19 mouse cellular contexts compared by ENCODE assay signal in genomic region chr5:115394836-115395235, GRCm38 (mm10). TPM values are rescaled to one million over a fixed set of nuclear protein-coding genes. Genes with fewer than 3 reads are reported as not detected.
DNase-seq lines count a peak whose midpoint lies in the region; ATAC-seq and TF ChIP-seq lines count a peak whose summit lies in the region.
"Had no signal": no experiment of that assay in that cellular context is flagged by ENCODE, and none has a peak within 500 bp of the region (broad histone marks: within the 10 kb centered on the region; RNA-seq: fewer than 3 reads in every experiment).

No protein-coding gene starts in this region.

- H3K4me1 ChIP-seq in forebrain, embryonic 13.5 days: peaks cover 41% of the 10 kb centered on the region
- peaks cover 15% of the 10 kb centered on the region for H3K4me1 ChIP-seq in forebrain, embryonic 14.5 days (ENCODE audit: control insufficient read depth, insufficient read depth, low read length)
- H3K4me1 ChIP-seq in hindbrain, embryonic 12.5 days: peaks cover 28% of the 10 kb centered on the region
- H3K4me1 ChIP-seq in hindbrain, postnatal 0 days (ENCODE audit: insufficient read depth, low read length): no peaks in the 10 kb centered on the region
- H3K4me1 ChIP-seq in midbrain, embryonic 13.5 days (replicated peaks): peaks cover 51% of the 10 kb centered on the region
- H3K4me1 ChIP-seq in midbrain, embryonic 14.5 days (ENCODE audit: control insufficient read depth, insufficient read depth, low read length): peaks cover 18% of the 10 kb centered on the region

- no peaks in the 10 kb centered on the region for H3K9me3 ChIP-seq in forebrain, embryonic 13.5 days (replicated peaks)
- H3K9me3 ChIP-seq in forebrain, embryonic 14.5 days (replicated peaks; ENCODE audit: control insufficient read depth, low read length): no peaks in the 10 kb centered on the region
- no peaks in the 10 kb centered on the region for H3K9me3 ChIP-seq in hindbrain, embryonic 12.5 days (replicated peaks)
- H3K9me3 ChIP-seq in hindbrain, postnatal 0 days (ENCODE audit: low read length): no peaks in the 10 kb centered on the region
- no peaks in the 10 kb centered on the region for H3K9me3 ChIP-seq in midbrain, embryonic 13.5 days
- H3K9me3 ChIP-seq in midbrain, embryonic 14.5 days (ENCODE audit: control insufficient read depth, low read length): no peaks in the 10 kb centered on the region
- H3K9me3 ChIP-seq: heart, embryonic 10.5 days; stomach, embryonic 15.5 days had no signal

- no peaks in the 10 kb centered on the region for H3K27me3 ChIP-seq in forebrain, embryonic 13.5 days
- H3K27me3 ChIP-seq in forebrain, embryonic 14.5 days (replicated peaks; ENCODE audit: control insufficient read depth, insufficient read depth, low read length): no peaks in the 10 kb centered on the region
- no peaks in the 10 kb centered on the region for H3K27me3 ChIP-seq in hindbrain, embryonic 12.5 days
- H3K27me3 ChIP-seq in hindbrain, postnatal 0 days (ENCODE audit: insufficient read depth, low read length): no peaks in the 10 kb centered on the region
- H3K27me3 ChIP-seq in midbrain, embryonic 13.5 days: no peaks in the 10 kb centered on the region
- no peaks in the 10 kb centered on the region for H3K27me3 ChIP-seq in midbrain, embryonic 14.5 days (ENCODE audit: control insufficient read depth, insufficient read depth, low read length)
- H3K27me3 ChIP-seq: stomach, embryonic 15.5 days had no signal

- 22% methylated on average over 10 of the region's 10 CpGs for WGBS in forebrain, embryonic 13.5 days
- WGBS in forebrain, embryonic 14.5 days: 29% methylated on average over 10 of the region's 10 CpGs
- 20% methylated on average over 10 of the region's 10 CpGs for WGBS in hindbrain, embryonic 12.5 days
- WGBS in hindbrain, postnatal 0 days: 27% methylated on average over 10 of the region's 10 CpGs
- WGBS in midbrain, embryonic 13.5 days: 21% methylated on average over 10 of the region's 10 CpGs
- WGBS in midbrain, embryonic 14.5 days: 17% methylated on average over 10 of the region's 10 CpGs

- no peak overlapping the region for H3K9ac ChIP-seq in forebrain, embryonic 13.5 days
- no peak overlapping the region for H3K9ac ChIP-seq in forebrain, embryonic 14.5 days (ENCODE audit: low read length)
- no peak overlapping the region for H3K9ac ChIP-seq in hindbrain, embryonic 12.5 days
- H3K9ac ChIP-seq in hindbrain, postnatal 0 days (replicated peaks; ENCODE audit: low read length): no peak overlapping the region
- no peak overlapping the region; the same call in 1 of the 2 replicates for H3K9ac ChIP-seq in midbrain, embryonic 13.5 days (replicated peaks)
- no peak overlapping the region for H3K9ac ChIP-seq in midbrain, embryonic 14.5 days (replicated peaks; ENCODE audit: low read length)
- H3K9ac ChIP-seq: stomach, embryonic 15.5 days had no signal

- no peaks in the 10 kb centered on the region for H3K36me3 ChIP-seq in forebrain, embryonic 13.5 days (ENCODE audit: poor library complexity, severe bottlenecking)
- no peaks in the 10 kb centered on the region for H3K36me3 ChIP-seq in forebrain, embryonic 14.5 days (ENCODE audit: control insufficient read depth, insufficient read depth, low read length)
- H3K36me3 ChIP-seq in hindbrain, embryonic 12.5 days: no peaks in the 10 kb centered on the region
- no peaks in the 10 kb centered on the region for H3K36me3 ChIP-seq in hindbrain, postnatal 0 days (ENCODE audit: insufficient read depth, low read length)
- H3K36me3 ChIP-seq in midbrain, embryonic 13.5 days: no peaks in the 10 kb centered on the region
- H3K36me3 ChIP-seq in midbrain, embryonic 14.5 days (ENCODE audit: control insufficient read depth, insufficient read depth, low read length): no peaks in the 10 kb centered on the region
- H3K36me3 ChIP-seq: heart, embryonic 10.5 days; stomach, embryonic 15.5 days had no signal

- no peak overlapping the region for H3K4me3 ChIP-seq in forebrain, embryonic 13.5 days
- H3K4me3 ChIP-seq in forebrain, embryonic 14.5 days (ENCODE audit: low read depth, low read length): no peak overlapping the region
- no peak overlapping the region for H3K4me3 ChIP-seq in hindbrain, embryonic 12.5 days
- H3K4me3 ChIP-seq in hindbrain, postnatal 0 days (ENCODE audit: low read length): no peak overlapping the region
- H3K4me3 ChIP-seq in midbrain, embryonic 13.5 days (replicated peaks): no peak overlapping the region
- no peak overlapping the region for H3K4me3 ChIP-seq in midbrain, embryonic 14.5 days (replicated peaks; ENCODE audit: low read depth, low read length)
- H3K4me3 ChIP-seq: stomach, embryonic 15.5 days had no signal

- peak overlapping the region; percentile 27 for H3K4me2 ChIP-seq in forebrain, embryonic 13.5 days
- H3K4me2 ChIP-seq in forebrain, embryonic 14.5 days (ENCODE audit: low read length): no peak overlapping the region
- H3K4me2 ChIP-seq in hindbrain, embryonic 12.5 days (replicated peaks): no peak overlapping the region
- H3K4me2 ChIP-seq in hindbrain, postnatal 0 days (ENCODE audit: low read depth, low read length): no peak overlapping the region
- H3K4me2 ChIP-seq in midbrain, embryonic 13.5 days (replicated peaks): no peak overlapping the region
- H3K4me2 ChIP-seq in midbrain, embryonic 14.5 days (ENCODE audit: low read length): no peak overlapping the region
- H3K4me2 ChIP-seq: stomach, embryonic 15.5 days had no signal

- no peak for ATAC-seq in forebrain, embryonic 13.5 days
- ATAC-seq in forebrain, embryonic 14.5 days: no peak
- ATAC-seq in hindbrain, embryonic 12.5 days (ENCODE audit: low FRiP score): no peak
- ATAC-seq in hindbrain, postnatal 0 days: no peak
- ATAC-seq in midbrain, embryonic 13.5 days: no peak
- ATAC-seq in midbrain, embryonic 14.5 days (ENCODE audit: low FRiP score, low TSS enrichment): no peak
- ATAC-seq: hindbrain, embryonic 16.5 days had no signal

- no peak for DNase-seq in forebrain, embryonic 14.5 days (ENCODE audit: low spot score)
- DNase-seq in hindbrain, postnatal 0 days (ENCODE audit: low spot score): no peak
- DNase-seq in midbrain, embryonic 14.5 days: no peak
- no peak for DNase-seq in right cerebral cortex, postnatal 14 days
- DNase-seq in gastrocnemius, postnatal 4 days (ENCODE audit: low spot score in 2 of 2): no peak
- DNase-seq: cerebellum, postnatal 10 days; gastrocnemius, postnatal 10 days; kidney, adult 11 months; left cerebral cortex, postnatal 4 days; lung, adult 18-20 months; thymus, adult 2 months had no signal

- no peak overlapping the region for H3K27ac ChIP-seq in forebrain, embryonic 13.5 days
- H3K27ac ChIP-seq in forebrain, embryonic 14.5 days (ENCODE audit: low read depth, low read length): no peak overlapping the region
- 0 out of 2 replicates have a peak overlapping the region, but pooled peaks have one; percentile 2 for H3K27ac ChIP-seq in hindbrain, embryonic 12.5 days
- H3K27ac ChIP-seq in hindbrain, postnatal 0 days: no peak overlapping the region
- H3K27ac ChIP-seq in midbrain, embryonic 13.5 days: peak overlapping the region; percentile 61; the same call in 1 of the 2 replicates
- no peak overlapping the region for H3K27ac ChIP-seq in midbrain, embryonic 14.5 days (replicated peaks; ENCODE audit: low read depth, low read length)
- H3K27ac ChIP-seq: stomach, embryonic 15.5 days had no signal

- no peak for TF ChIP-seq CTCF in hindbrain, postnatal 0 days (IDR thresholded peaks at IDR 0.05; ENCODE audit: low read depth)

RNA-seq across cellular contexts. Expression of gene Msi1, which starts 34.6 kb away (rescaled TPM):
- 99.0 and 107 TPM in 2 replicates for polyA plus RNA-seq in forebrain, embryonic 13.5 days (2015; fragmentation: Nextera tagmentation; extraction: Ambion mirVana)
- 63.3 and 69.4 TPM in 2 replicates for polyA plus RNA-seq in forebrain, embryonic 14.5 days (2014; fragmentation: Nextera tagmentation; extraction: Ambion mirVana)
- polyA plus RNA-seq in hindbrain, embryonic 12.5 days (2016; fragmentation: Nextera tagmentation; extraction: Ambion mirVana): 128 and 131 TPM in 2 replicates
- 75.9 and 88.1 TPM in 2 replicates for total RNA-seq in hindbrain, postnatal 0 days (2014; rRNA removed)
- 45.1 and 46.2 TPM in 2 replicates for polyA plus RNA-seq in hindbrain, postnatal 0 days (2015; fragmentation: Nextera tagmentation; extraction: Ambion mirVana)
- 112 and 133 TPM in 2 replicates for polyA plus RNA-seq in midbrain, embryonic 13.5 days (2015; fragmentation: Nextera tagmentation; extraction: Ambion mirVana)
- 71.6 and 101 TPM in 2 replicates for polyA plus RNA-seq in midbrain, embryonic 14.5 days (2014; fragmentation: Nextera tagmentation; extraction: Ambion mirVana)
- 1 to 10 TPM; 6.2 to 6.5 TPM for total RNA-seq in gastrocnemius, postnatal 4 days (2021)
- total RNA-seq: liver, adult 2 months; megakaryocyte-erythroid progenitor cell, adult 5-6 weeks had no signal

RNA-seq across cellular contexts. Expression of gene Cox6a1, which starts 46.1 kb away (rescaled TPM):
- polyA plus RNA-seq in forebrain, embryonic 13.5 days (2015; fragmentation: Nextera tagmentation; extraction: Ambion mirVana): 965 and 999 TPM in 2 replicates
- polyA plus RNA-seq in forebrain, embryonic 14.5 days (2014; fragmentation: Nextera tagmentation; extraction: Ambion mirVana): 1,083 and 1,200 TPM in 2 replicates
- polyA plus RNA-seq in hindbrain, embryonic 12.5 days (2016; fragmentation: Nextera tagmentation; extraction: Ambion mirVana): 728 and 823 TPM in 2 replicates
- total RNA-seq in hindbrain, postnatal 0 days (2014; rRNA removed): 1,147 and 1,391 TPM in 2 replicates
- 1,694 and 1,700 TPM in 2 replicates for polyA plus RNA-seq in hindbrain, postnatal 0 days (2015; fragmentation: Nextera tagmentation; extraction: Ambion mirVana)
- polyA plus RNA-seq in midbrain, embryonic 13.5 days (2015; fragmentation: Nextera tagmentation; extraction: Ambion mirVana): 973 and 974 TPM in 2 replicates
- polyA plus RNA-seq in midbrain, embryonic 14.5 days (2014; fragmentation: Nextera tagmentation; extraction: Ambion mirVana): 938 and 1,310 TPM in 2 replicates
- 100 to 1,000 TPM; 236 to 243 TPM for total RNA-seq in gastrocnemius, postnatal 4 days (2021)

RNA-seq across cellular contexts. Expression of gene Triap1, which starts 53.8 kb away (rescaled TPM):
- 58.6 and 64.3 TPM in 2 replicates for polyA plus RNA-seq in forebrain, embryonic 13.5 days (2015; fragmentation: Nextera tagmentation; extraction: Ambion mirVana)
- 56.4 and 57.6 TPM in 2 replicates for polyA plus RNA-seq in forebrain, embryonic 14.5 days (2014; fragmentation: Nextera tagmentation; extraction: Ambion mirVana)
- polyA plus RNA-seq in hindbrain, embryonic 12.5 days (2016; fragmentation: Nextera tagmentation; extraction: Ambion mirVana): 49.5 and 54.5 TPM in 2 replicates
- total RNA-seq in hindbrain, postnatal 0 days (2014; rRNA removed): 12.4 and 18.4 TPM in 2 replicates
- polyA plus RNA-seq in hindbrain, postnatal 0 days (2015; fragmentation: Nextera tagmentation; extraction: Ambion mirVana): 59.2 and 61.6 TPM in 2 replicates
- 54.2 and 56.7 TPM in 2 replicates for polyA plus RNA-seq in midbrain, embryonic 13.5 days (2015; fragmentation: Nextera tagmentation; extraction: Ambion mirVana)
- 48.4 and 50.1 TPM in 2 replicates for polyA plus RNA-seq in midbrain, embryonic 14.5 days (2014; fragmentation: Nextera tagmentation; extraction: Ambion mirVana)
- 10 to 100 TPM; 19.7 to 22.8 TPM for total RNA-seq in gastrocnemius, postnatal 4 days (2021)

RNA-seq across cellular contexts. Expression of gene Gatc, which starts 53.9 kb away (rescaled TPM):
- 31.8 and 34.1 TPM in 2 replicates for polyA plus RNA-seq in forebrain, embryonic 13.5 days (2015; fragmentation: Nextera tagmentation; extraction: Ambion mirVana)
- polyA plus RNA-seq in forebrain, embryonic 14.5 days (2014; fragmentation: Nextera tagmentation; extraction: Ambion mirVana): 30.1 and 32.9 TPM in 2 replicates
- 31.6 and 38.6 TPM in 2 replicates for polyA plus RNA-seq in hindbrain, embryonic 12.5 days (2016; fragmentation: Nextera tagmentation; extraction: Ambion mirVana)
- 22.4 and 25.1 TPM in 2 replicates for total RNA-seq in hindbrain, postnatal 0 days (2014; rRNA removed)
- 27.5 and 32.1 TPM in 2 replicates for polyA plus RNA-seq in hindbrain, postnatal 0 days (2015; fragmentation: Nextera tagmentation; extraction: Ambion mirVana)
- polyA plus RNA-seq in midbrain, embryonic 13.5 days (2015; fragmentation: Nextera tagmentation; extraction: Ambion mirVana): 34.2 and 37.0 TPM in 2 replicates
- polyA plus RNA-seq in midbrain, embryonic 14.5 days (2014; fragmentation: Nextera tagmentation; extraction: Ambion mirVana): 38.2 and 43.4 TPM in 2 replicates
- 10 to 100 TPM; 19.5 to 21.6 TPM for total RNA-seq in gastrocnemius, postnatal 4 days (2021)

Comparison
In these comparisons a context has a peak if more than half of its experiments do, and no peak if none do; other contexts are left out.
1. H3K27ac ChIP-seq: peak in hindbrain, embryonic 12.5 days (single experiment) and midbrain, embryonic 13.5 days (single experiment); none in forebrain, embryonic 13.5 days (single experiment), forebrain, embryonic 14.5 days (single experiment), hindbrain, postnatal 0 days (single experiment) and midbrain, embryonic 14.5 days (single experiment).